8 mouse cellular contexts compared by ENCODE assay signal in the genomic region with DNA sequence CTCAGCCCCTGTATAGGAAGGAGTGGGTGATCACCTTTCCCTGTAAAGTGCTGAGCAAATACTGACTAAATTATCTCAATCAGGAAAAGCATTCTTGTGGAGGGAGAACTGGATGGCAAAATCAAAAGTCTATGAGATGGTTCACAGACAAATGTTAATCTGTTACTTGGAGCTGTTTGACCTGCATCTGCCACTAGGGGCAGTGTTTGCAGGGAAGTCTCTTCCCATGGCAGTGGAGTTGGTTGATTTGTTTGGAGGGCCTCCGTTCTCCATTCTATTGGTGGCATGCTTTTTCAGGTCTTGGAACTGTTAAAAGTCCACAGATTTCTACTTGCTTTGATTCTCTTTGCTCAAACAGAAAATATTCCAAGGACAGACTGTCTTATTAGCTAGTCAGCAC.
A peak's percentile ranks its signal among the peaks of the same experiment; 100 is the strongest.
DNase-seq lines count a peak whose midpoint lies in the region; ATAC-seq and TF ChIP-seq lines count a peak whose summit lies in the region.
"Had no signal": no experiment of that assay in that cellular context is flagged by ENCODE, and none has a peak within 500 bp of the region (broad histone marks: within the 10 kb centered on the region; RNA-seq: fewer than 3 reads in every experiment).

No protein-coding gene starts in this region.

- no peak for ATAC-seq in intestine, postnatal 0 days
- no peak for ATAC-seq in intestine, embryonic 15.5 days
- no peak for ATAC-seq in midbrain, embryonic 14.5 days (ENCODE audit: low FRiP score, low TSS enrichment)
- no peak for ATAC-seq in midbrain, embryonic 11.5 days (ENCODE audit: low FRiP score)
- ATAC-seq in erythroblast, adult 5-6 weeks (replicated peaks; ENCODE audit: low FRiP score, poor library complexity, severe bottlenecking) = no peak

- H3K36me3 ChIP-seq in intestine, postnatal 0 days (ENCODE audit: control insufficient read depth, insufficient read depth) = no peaks in the 10 kb centered on the region
- H3K36me3 ChIP-seq in intestine, embryonic 15.5 days = no peaks in the 10 kb centered on the region
- H3K36me3 ChIP-seq in midbrain, embryonic 14.5 days (ENCODE audit: control insufficient read depth, insufficient read depth, low read length) = no peaks in the 10 kb centered on the region
- no peaks in the 10 kb centered on the region for H3K36me3 ChIP-seq in midbrain, embryonic 11.5 days (ENCODE audit: control insufficient read depth, insufficient read depth, low read length)
- H3K36me3 ChIP-seq: lung, embryonic 15.5 days had no signal

- H3K27me3 ChIP-seq in intestine, postnatal 0 days (replicated peaks; ENCODE audit: control insufficient read depth, insufficient read depth, low read length) = no peaks in the 10 kb centered on the region
- H3K27me3 ChIP-seq in intestine, embryonic 15.5 days (replicated peaks) = no peaks in the 10 kb centered on the region
- H3K27me3 ChIP-seq in midbrain, embryonic 14.5 days (ENCODE audit: control insufficient read depth, insufficient read depth, low read length) = no peaks in the 10 kb centered on the region
- H3K27me3 ChIP-seq in midbrain, embryonic 11.5 days (ENCODE audit: control insufficient read depth, insufficient read depth, low read length) = no peaks in the 10 kb centered on the region
- H3K27me3 ChIP-seq: lung, embryonic 15.5 days had no signal

- H3K4me1 ChIP-seq in intestine, postnatal 0 days (replicated peaks; ENCODE audit: control insufficient read depth, insufficient read depth, low read length) = no peaks in the 10 kb centered on the region
- no peaks in the 10 kb centered on the region for H3K4me1 ChIP-seq in intestine, embryonic 15.5 days (replicated peaks)
- H3K4me1 ChIP-seq in midbrain, embryonic 14.5 days (ENCODE audit: control insufficient read depth, insufficient read depth, low read length) = no peaks in the 10 kb centered on the region
- no peaks in the 10 kb centered on the region for H3K4me1 ChIP-seq in midbrain, embryonic 11.5 days (ENCODE audit: control insufficient read depth, insufficient read depth, low read length)
- H3K4me1 ChIP-seq: lung, embryonic 15.5 days had no signal

- H3K27ac ChIP-seq in intestine, postnatal 0 days (ENCODE audit: low read depth, low read length) = no peak overlapping the region
- H3K27ac ChIP-seq in intestine, embryonic 15.5 days = no peak overlapping the region
- H3K27ac ChIP-seq in midbrain, embryonic 14.5 days (replicated peaks; ENCODE audit: low read depth, low read length) = no peak overlapping the region
- H3K27ac ChIP-seq in midbrain, embryonic 11.5 days (ENCODE audit: low read depth, low read length) = no peak overlapping the region
- H3K27ac ChIP-seq: lung, embryonic 15.5 days had no signal

- H3K4me3 ChIP-seq in intestine, postnatal 0 days (ENCODE audit: low read depth, low read length) = no peak overlapping the region
- no peak overlapping the region for H3K4me3 ChIP-seq in intestine, embryonic 15.5 days (replicated peaks)
- no peak overlapping the region for H3K4me3 ChIP-seq in midbrain, embryonic 14.5 days (replicated peaks; ENCODE audit: low read depth, low read length)
- no peak overlapping the region for H3K4me3 ChIP-seq in midbrain, embryonic 11.5 days (ENCODE audit: low read depth, low read length)
- H3K4me3 ChIP-seq: lung, embryonic 15.5 days had no signal

- no peak overlapping the region for H3K4me2 ChIP-seq in intestine, postnatal 0 days (replicated peaks; ENCODE audit: low read depth)
- H3K4me2 ChIP-seq in intestine, embryonic 15.5 days (replicated peaks) = no peak overlapping the region
- H3K4me2 ChIP-seq in midbrain, embryonic 14.5 days (ENCODE audit: low read length) = no peak overlapping the region
- H3K4me2 ChIP-seq in midbrain, embryonic 11.5 days = no peak overlapping the region
- H3K4me2 ChIP-seq: lung, embryonic 15.5 days had no signal

- DNase-seq in midbrain, embryonic 14.5 days = peak; percentile 40
- no peak for DNase-seq in midbrain, embryonic 11.5 days (ENCODE audit: low spot score, missing footprints)
- peak; percentile 42 for DNase-seq in brain, embryonic 14.5 days (ENCODE audit: low read depth)
- DNase-seq in mesoderm, embryonic 11.5 days (ENCODE audit: low read depth, low spot score) = peak; percentile 16

- TF ChIP-seq CTCF in intestine, postnatal 0 days (IDR thresholded peaks at IDR 0.05; ENCODE audit: low read depth) = peak; percentile 68
- TF ChIP-seq CTCF in brain, embryonic 14.5 days (IDR thresholded peaks at IDR 0.05; ENCODE audit: borderline replicate concordance, extremely low read depth, insufficient read depth, insufficient read length) = peak; percentile 63; the same call in 1 of the 2 replicates

- H3K9me3 ChIP-seq in intestine, postnatal 0 days (ENCODE audit: control insufficient read depth) = no peaks in the 10 kb centered on the region
- H3K9me3 ChIP-seq in intestine, embryonic 15.5 days = no peaks in the 10 kb centered on the region
- H3K9me3 ChIP-seq in midbrain, embryonic 14.5 days (ENCODE audit: control insufficient read depth, low read length) = no peaks in the 10 kb centered on the region
- H3K9me3 ChIP-seq in midbrain, embryonic 11.5 days (ENCODE audit: control insufficient read depth, low read length) = no peaks in the 10 kb centered on the region
- H3K9me3 ChIP-seq: lung, embryonic 15.5 days had no signal

- TF ChIP-seq POLR2A in brain, embryonic 14.5 days (IDR thresholded peaks at IDR 0.05; ENCODE audit: borderline replicate concordance, extremely low read depth, insufficient read depth, insufficient read length, poor library complexity, severe bottlenecking) = no peak

- no peak overlapping the region for H3K9ac ChIP-seq in intestine, postnatal 0 days (ENCODE audit: low read depth, low read length)
- no peak overlapping the region for H3K9ac ChIP-seq in intestine, embryonic 15.5 days
- no peak overlapping the region for H3K9ac ChIP-seq in midbrain, embryonic 14.5 days (replicated peaks; ENCODE audit: low read length)
- no peak overlapping the region for H3K9ac ChIP-seq in midbrain, embryonic 11.5 days (ENCODE audit: low read length)
- H3K9ac ChIP-seq: lung, embryonic 15.5 days had no signal

- WGBS in intestine, postnatal 0 days = 76% methylated on average over 1 of the region's 1 CpGs
- 61% methylated on average over 1 of the region's 1 CpGs for WGBS in intestine, embryonic 15.5 days
- WGBS in midbrain, embryonic 14.5 days = 75% methylated on average over 1 of the region's 1 CpGs
- WGBS in midbrain, embryonic 11.5 days = 74% methylated on average over 1 of the region's 1 CpGs
